Mouse (Mus musculus) myocyte (in vitro differentiated cells): ENCODE measurements around the gene Camk1d.

Source experiments
- CEBPB ChIP-seq: IDR thresholded peaks from 2 replicates; pipeline ENCODE4 v1.6.1; 2011; ENCODE audit warnings: mild to moderate bottlenecking, moderate library complexity; ENCODE audit not compliant: poor library complexity, insufficient read depth, severe bottlenecking
- E2F4 ChIP-seq: IDR thresholded peaks from one replicate; pipeline ENCODE4 v1.6.1; 2011; ENCODE audit warnings: mild to moderate bottlenecking, control low read depth, moderate library complexity; ENCODE audit not compliant: insufficient read depth
- MAX ChIP-seq: IDR thresholded peaks from one replicate; pipeline ENCODE4 v1.6.1; 2011; ENCODE audit warnings: low read depth, mild to moderate bottlenecking, control low read depth
- MYOD1 ChIP-seq, 3 experiments: IDR thresholded peaks; one replicate each; pipeline ENCODE4 v1.6.1; 2011; ENCODE audit warnings: control low read depth in 2 of 3, low read depth in 2 of 3, mild to moderate bottlenecking in 2 of 3, moderate library complexity in 1 of 3; ENCODE audit not compliant: insufficient read length in 2 of 3, control insufficient read depth in 1 of 3
- MYOG ChIP-seq, 3 experiments: IDR thresholded peaks; one replicate each; pipeline ENCODE4 v1.6.1; 2011; ENCODE audit warnings: control low read depth in 2 of 3, low read depth in 2 of 3, mild to moderate bottlenecking in 2 of 3; ENCODE audit not compliant: insufficient read length in 2 of 3, control insufficient read depth in 1 of 3, insufficient read depth in 1 of 3
- POLR2A ChIP-seq: IDR thresholded peaks from one replicate; pipeline ENCODE4 v1.6.1; 2011; ENCODE audit warnings: low read depth, mild to moderate bottlenecking, control low read depth, moderate library complexity; ENCODE audit not compliant: insufficient read length
- SRF ChIP-seq: IDR thresholded peaks from one replicate; pipeline ENCODE4 v1.6.1; 2011; ENCODE audit warnings: low read depth; ENCODE audit not compliant: control insufficient read depth, insufficient read length
- TCF12 ChIP-seq: IDR thresholded peaks from one replicate; pipeline ENCODE4 v1.6.1; 2011; ENCODE audit warnings: mild to moderate bottlenecking, control low read depth; ENCODE audit not compliant: poor library complexity, insufficient read depth, severe bottlenecking
- USF1 ChIP-seq: IDR thresholded peaks from one replicate; pipeline ENCODE4 v1.6.1; 2011; ENCODE audit warnings: low read depth, mild to moderate bottlenecking, control low read depth, moderate library complexity

- TF ChIP-seq E2F4 (no peak), MAX (no peak), MYOG (IDR thresholded peaks at IDR 0.05; ENCODE audit: control insufficient read depth in 1 of 3, insufficient read depth in 1 of 3, insufficient read length in 2 of 3, low read depth in 2 of 3) (no peak), USF1 (no peak), SRF (no peak), MYOD1 (IDR thresholded peaks at IDR 0.05; ENCODE audit: control insufficient read depth in 1 of 3, insufficient read length in 2 of 3, low read depth in 2 of 3) (no peak), POLR2A (no peak), TCF12 (no peak), CEBPB (no peak)
Observed at GRCm38 (mm10) chr2:5743886-5744285, 29.6 kb upstream of the Camk1d start.
